Mouse (Mus musculus) cerebellum, adult 2 months (tissue): ENCODE results near the gene Mrps36.

ENCODE experiments used
- CTCF ChIP-seq: fragments of 200-500 bp; IDR thresholded peaks from 2 replicates; pipeline ENCODE4 v1.5.1; 2011; ENCODE audit warnings: low read depth, mild to moderate bottlenecking, control low read depth, low read length, moderate library complexity, borderline replicate concordance; ENCODE audit not compliant: insufficient read depth
- POLR2A ChIP-seq: fragments of 200-500 bp; IDR thresholded peaks from 2 replicates; pipeline ENCODE4 v1.6.1; 2011; ENCODE audit warnings: low read length, control low read depth, borderline replicate concordance; ENCODE audit not compliant: insufficient read depth

GRCm38 (mm10) chr13:100687513-100687912 is 56.9 kb downstream of the Mrps36 start:
- no peak for TF ChIP-seq POLR2A
- TF ChIP-seq CTCF, result no peak
